Mouse (Mus musculus): ENCODE measurements around the gene Acbd4. TPM values are rescaled to one million over a fixed set of nuclear protein-coding genes. Genes with fewer than 3 reads are reported as not detected.

Acbd4 gene
- polyA plus RNA-seq, 1 experiment from 2014 or later: 17.4 TPM

GRCm38 (mm10) chr11:103105180-103105725 is 3.8 kb downstream of the Acbd4 start:
- Histone ChIP-seq H3K9ac (no peak overlapping the region), H3K36me3 (peaks cover 3% of the 10 kb centered on the region; the same call in 1 of the 2 replicates), H3K4me2 (replicated peaks) (peak overlapping the region; percentile 31; the same call in 1 of the 2 replicates), H3K9me3 (no peaks in the 10 kb centered on the region), H3K4me1 (replicated peaks) (peaks cover 26% of the 10 kb centered on the region), H3K27ac (no peak overlapping the region), H3K4me3 (replicated peaks) (no peak overlapping the region), H3K27me3 (replicated peaks) (peaks cover 9% of the 10 kb centered on the region; the same call in 1 of the 2 replicates)
- ATAC-seq: no peak
- WGBS: 50% methylated on average over 14 of the region's 14 CpGs

GRCm38 (mm10) chr11:103105810-103106209 is 4.3 kb downstream of the Acbd4 start:
- H3K4me3 ChIP-seq (replicated peaks): no peak overlapping the region
- H3K36me3 ChIP-seq: peaks cover 3% of the 10 kb centered on the region; the same call in 1 of the 2 replicates
- no peak for ATAC-seq
- H3K27ac ChIP-seq: no peak overlapping the region
- peaks cover 26% of the 10 kb centered on the region for H3K4me1 ChIP-seq (replicated peaks)
- H3K4me2 ChIP-seq (replicated peaks): peak overlapping the region; percentile 14; the same call in 1 of the 2 replicates
- H3K9ac ChIP-seq: no peak overlapping the region
- WGBS: 81% methylated on average over 6 of the region's 6 CpGs
- no peaks in the 10 kb centered on the region for H3K9me3 ChIP-seq
- H3K27me3 ChIP-seq (replicated peaks): peaks cover 6% of the 10 kb centered on the region; the same call in 1 of the 2 replicates

DNA sequence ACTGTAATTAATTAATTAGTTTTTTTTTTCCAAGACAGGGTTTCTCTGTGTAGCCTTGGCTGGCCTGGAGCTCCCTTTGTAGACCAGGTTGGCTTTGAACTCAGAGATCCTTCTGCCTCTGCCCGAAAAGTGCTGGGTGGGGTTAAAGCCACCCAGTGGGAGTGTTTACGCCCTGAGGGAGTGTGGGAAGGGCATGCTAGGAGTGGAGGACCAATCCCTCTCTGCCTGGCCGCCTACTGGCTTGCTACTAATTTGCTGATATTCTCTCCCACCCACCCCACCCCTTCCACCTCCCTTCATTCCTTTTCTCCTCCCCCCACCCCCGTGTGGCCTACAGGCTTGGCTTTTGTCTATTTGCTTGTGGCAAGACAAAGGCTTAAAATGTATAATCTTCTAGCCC is 4.9 kb downstream of the Acbd4 start:
- 76% methylated on average over 4 of the region's 4 CpGs for WGBS
- Histone ChIP-seq H3K4me2 (replicated peaks) (no peak overlapping the region), H3K27me3 (replicated peaks) (peaks cover under 1% of the 10 kb centered on the region; the same call in 1 of the 2 replicates), H3K9me3 (no peaks in the 10 kb centered on the region), H3K4me1 (replicated peaks) (peaks cover 22% of the 10 kb centered on the region), H3K4me3 (replicated peaks) (no peak overlapping the region), H3K27ac (no peak overlapping the region), H3K9ac (no peak overlapping the region), H3K36me3 (peaks cover 3% of the 10 kb centered on the region; the same call in 1 of the 2 replicates)
- ATAC-seq: no peak

- H3K27ac ChIP-seq: no peak overlapping the region
- peaks cover 3% of the 10 kb centered on the region; the same call in 1 of the 2 replicates for H3K36me3 ChIP-seq
- peak overlapping the region; percentile 38 for H3K4me3 ChIP-seq (replicated peaks)
- 16% methylated on average over 10 of the region's 10 CpGs for WGBS
- ATAC-seq: no peak
- peak overlapping the region; percentile 82 for H3K4me2 ChIP-seq (replicated peaks)
- no peaks in the 10 kb centered on the region for H3K27me3 ChIP-seq (replicated peaks)
- H3K9ac ChIP-seq: 0 out of 2 replicates have a peak overlapping the region, but pooled peaks have one; percentile 55
- H3K4me1 ChIP-seq (replicated peaks): peaks cover 21% of the 10 kb centered on the region; the same call in 1 of the 2 replicates
- H3K9me3 ChIP-seq: no peaks in the 10 kb centered on the region
Measured at GRCm38 (mm10) chr11:103111301-103111700, 9.8 kb downstream of the Acbd4 start.

GRCm38 (mm10) chr11:103111881-103112551 is 10.5 kb downstream of the Acbd4 start:
- Histone ChIP-seq H3K9me3 (no peaks in the 10 kb centered on the region), H3K4me3 (replicated peaks) (peak overlapping the region; percentile 38), H3K4me2 (replicated peaks) (peak overlapping the region; percentile 82), H3K27ac (peak overlapping the region; percentile 45), H3K36me3 (no peaks in the 10 kb centered on the region; the same call in 1 of the 2 replicates), H3K4me1 (replicated peaks) (peaks cover 21% of the 10 kb centered on the region; the same call in 1 of the 2 replicates), H3K27me3 (replicated peaks) (no peaks in the 10 kb centered on the region), H3K9ac (peak overlapping the region; percentile 55)
- WGBS: 2% methylated on average over 28 of the region's 28 CpGs
- peak; percentile 32 for ATAC-seq

DNA sequence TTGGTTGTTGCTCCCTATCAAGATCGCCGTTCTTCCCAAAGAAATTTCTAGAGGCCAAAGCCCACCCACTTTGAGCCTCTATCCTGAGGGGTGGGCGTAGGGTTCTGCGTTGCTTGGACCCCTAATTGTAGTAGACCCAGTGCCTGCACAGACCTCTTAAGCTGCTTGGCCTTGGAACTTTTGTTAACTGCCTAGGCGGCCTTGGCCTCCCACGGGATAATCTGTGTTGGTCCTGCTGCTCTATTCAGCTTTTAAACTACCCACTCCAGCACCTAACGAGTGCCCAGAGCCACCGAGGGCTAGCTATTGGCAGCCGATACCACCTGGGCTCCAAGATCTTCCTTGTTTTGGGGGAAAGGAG is 11.1 kb downstream of the Acbd4 start:
- Histone ChIP-seq H3K9me3 (no peaks in the 10 kb centered on the region), H3K4me3 (replicated peaks) (peak overlapping the region; percentile 38), H3K4me1 (replicated peaks) (peaks cover 21% of the 10 kb centered on the region; the same call in 1 of the 2 replicates), H3K4me2 (replicated peaks) (peak overlapping the region; percentile 82), H3K27ac (peak overlapping the region; percentile 45), H3K36me3 (no peaks in the 10 kb centered on the region; the same call in 1 of the 2 replicates), H3K27me3 (replicated peaks) (no peaks in the 10 kb centered on the region), H3K9ac (peak overlapping the region; percentile 55; the same call in 1 of the 2 replicates)
- ATAC-seq: no peak
- WGBS: 34% methylated on average over 9 of the region's 9 CpGs

GRCm38 (mm10) chr11:103113005-103113404 is 11.5 kb downstream of the Acbd4 start:
- 0 out of 2 replicates have a peak overlapping the region, but pooled peaks have one; percentile 45 for H3K27ac ChIP-seq
- H3K4me2 ChIP-seq (replicated peaks): peak overlapping the region; percentile 82; the same call in 1 of the 2 replicates
- H3K4me3 ChIP-seq (replicated peaks): no peak overlapping the region
- H3K4me1 ChIP-seq (replicated peaks): peaks cover 21% of the 10 kb centered on the region; the same call in 1 of the 2 replicates
- no peaks in the 10 kb centered on the region for H3K9me3 ChIP-seq
- no peaks in the 10 kb centered on the region for H3K27me3 ChIP-seq (replicated peaks)
- WGBS: 55% methylated on average over 12 of the region's 12 CpGs
- no peaks in the 10 kb centered on the region; the same call in 1 of the 2 replicates for H3K36me3 ChIP-seq
- H3K9ac ChIP-seq: no peak overlapping the region
- no peak for ATAC-seq

DNA sequence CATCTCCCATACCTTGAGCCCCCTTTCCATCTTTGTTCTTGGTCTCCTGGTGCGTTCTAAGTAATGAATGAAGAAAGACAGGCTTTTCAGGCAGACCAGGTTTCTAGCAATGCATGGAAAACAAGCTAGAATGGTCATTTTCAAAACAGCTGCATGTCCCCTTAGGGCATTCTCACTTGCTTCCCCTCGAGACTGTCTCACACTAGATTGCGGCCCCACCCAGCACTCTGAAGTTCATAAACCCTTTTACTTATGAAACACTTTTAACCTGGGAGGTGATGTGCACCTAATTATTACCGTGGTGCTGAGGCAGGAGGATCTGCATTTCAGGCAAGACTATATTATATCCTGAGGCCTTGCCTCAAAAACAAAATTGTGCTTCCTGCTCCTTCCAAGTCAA is 12.3 kb downstream of the Acbd4 start:
- Histone ChIP-seq H3K27ac (no peak overlapping the region), H3K36me3 (no peaks in the 10 kb centered on the region; the same call in 1 of the 2 replicates), H3K4me3 (replicated peaks) (no peak overlapping the region), H3K9me3 (no peaks in the 10 kb centered on the region), H3K4me2 (replicated peaks) (no peak overlapping the region), H3K4me1 (replicated peaks) (peaks cover 25% of the 10 kb centered on the region), H3K9ac (no peak overlapping the region), H3K27me3 (replicated peaks) (no peaks in the 10 kb centered on the region)
- ATAC-seq: no peak
- 73% methylated on average over 4 of the region's 4 CpGs for WGBS

- no peaks in the 10 kb centered on the region for H3K27me3 ChIP-seq (replicated peaks)
- no peak for ATAC-seq
- H3K9ac ChIP-seq: peak overlapping the region; percentile 90
- H3K4me3 ChIP-seq (replicated peaks): peak overlapping the region; percentile 70
- WGBS: 88% methylated on average over 11 of the region's 11 CpGs
- no peaks in the 10 kb centered on the region for H3K9me3 ChIP-seq
- peak overlapping the region; percentile 95 for H3K27ac ChIP-seq
- H3K4me2 ChIP-seq (replicated peaks): peak overlapping the region; percentile 72
- no peaks in the 10 kb centered on the region for H3K36me3 ChIP-seq
- peaks cover 28% of the 10 kb centered on the region for H3K4me1 ChIP-seq (replicated peaks)
Measured at GRCm38 (mm10) chr11:103114270-103114943, 12.9 kb downstream of the Acbd4 start.

DNA sequence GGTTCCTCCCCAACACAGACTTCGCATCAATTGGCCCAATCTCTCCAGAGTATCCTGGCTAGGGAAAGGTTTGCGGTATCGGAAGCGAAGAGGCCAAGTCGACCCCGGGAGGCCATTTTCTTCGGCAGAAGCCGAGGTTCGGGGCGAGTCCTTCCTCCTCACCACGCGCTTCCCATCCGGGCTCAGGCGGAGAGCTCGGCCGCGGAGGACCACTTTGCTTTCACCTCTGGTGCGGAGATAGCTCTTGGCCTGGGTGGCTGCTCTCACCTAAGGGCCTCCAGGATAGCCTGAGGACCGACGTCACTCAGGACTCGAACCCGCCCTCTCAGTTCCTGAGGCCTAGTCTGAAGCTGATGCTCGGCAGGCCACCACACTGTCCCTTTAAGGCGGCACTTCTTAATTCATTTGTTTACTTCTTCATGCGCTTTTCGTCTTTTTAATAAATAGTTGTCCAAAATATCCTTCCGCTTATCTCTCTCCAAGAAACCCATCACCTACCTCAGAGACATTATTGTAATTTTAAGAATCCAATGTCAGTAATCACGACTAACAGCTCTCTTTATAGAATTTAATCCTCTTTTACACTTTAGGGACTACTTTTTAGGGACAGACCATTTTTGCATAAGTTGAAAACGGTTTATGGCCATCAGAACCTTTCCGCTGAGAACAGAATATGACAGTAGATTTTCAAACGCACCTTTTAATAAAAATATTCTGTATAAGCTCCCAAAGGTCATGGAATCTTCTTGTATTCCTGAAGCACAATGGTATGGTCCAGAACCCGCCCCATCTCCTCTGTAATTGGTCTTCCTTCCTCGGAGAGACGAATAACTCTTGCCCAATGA is 13.9 kb downstream of the Acbd4 start:
- Histone ChIP-seq H3K4me1 (replicated peaks) (peaks cover 28% of the 10 kb centered on the region), H3K27ac (peak overlapping the region; percentile 95), H3K27me3 (replicated peaks) (no peaks in the 10 kb centered on the region), H3K36me3 (no peaks in the 10 kb centered on the region), H3K9ac (peak overlapping the region; percentile 90), H3K4me2 (replicated peaks) (peak overlapping the region; percentile 72), H3K9me3 (no peaks in the 10 kb centered on the region), H3K4me3 (replicated peaks) (peak overlapping the region; percentile 70)
- under 1% methylated on average over 34 of the region's 34 CpGs for WGBS
- ATAC-seq: peak; percentile 73

- peak; percentile 93 for ATAC-seq
- H3K4me1 ChIP-seq (replicated peaks): peaks cover 28% of the 10 kb centered on the region
- peak within 1 kb of the TSS; percentile 90 for H3K9ac ChIP-seq
- peak within 1 kb of the TSS; percentile 95 for H3K27ac ChIP-seq
- under 1% methylated on average over 53 of the region's 53 CpGs for WGBS
- peak within 1 kb of the TSS; percentile 70 for H3K4me3 ChIP-seq (replicated peaks)
- H3K27me3 ChIP-seq (replicated peaks): no peaks in the 10 kb centered on the region
- peak within 1 kb of the TSS; percentile 91 for H3K4me2 ChIP-seq (replicated peaks)
- no peaks in the 10 kb centered on the region for H3K36me3 ChIP-seq
- no peaks in the 10 kb centered on the region for H3K9me3 ChIP-seq
Measured at GRCm38 (mm10) chr11:103116008-103116818, 14.7 kb downstream of the Acbd4 start, which contains the start of gene Hexim1. TSS of gene Hexim1 (plus strand) at chr11:103116231.

Measured in intestine, embryonic 15.5 days (tissue).